Mouse (Mus musculus) adrenal gland, postnatal 25 days (tissue): ENCODE results near the gene Slc9a8. TPM values are rescaled to one million over a fixed set of nuclear protein-coding genes. Genes with fewer than 3 reads are reported as not detected.

ENCODE experiments used
- DNase-seq: peaks from one replicate; pipeline ENCODE4 v3.0.0; 2021; ENCODE audit warnings: mixed read lengths
- total RNA-seq: library from RNA; stranded (reverse); gene quantifications from 2 replicates; pipeline ENCODE4 v1.2.3, GENCODE M21; 2021

The Slc9a8 gene
- total RNA-seq, 1 experiment from 2014 or later: 51.9 TPM

GRCm38 (mm10) chr2:167414461-167414860, 7.1 kb upstream of the Slc9a8 start:
- no peak for DNase-seq

- DNase-seq: peak; percentile 66
Measured at GRCm38 (mm10) chr2:167415970-167416563, 5.4 kb upstream of the Slc9a8 start.

GRCm38 (mm10) chr2:167417048-167417447, 4.5 kb upstream of the Slc9a8 start:
- no peak for DNase-seq

GRCm38 (mm10) chr2:167417694-167418093, 3.8 kb upstream of the Slc9a8 start:
- peak; percentile 83 for DNase-seq

GRCm38 (mm10) chr2:167419204-167419603, 2.3 kb upstream of the Slc9a8 start:
- peak; percentile 59 for DNase-seq

GRCm38 (mm10) chr2:167420811-167421241, 686 bp upstream of the Slc9a8 start:
- DNase-seq: no peak

- DNase-seq: no peak
Measured at GRCm38 (mm10) chr2:167422150-167422470, 598 bp downstream of the Slc9a8 start.

GRCm38 (mm10) chr2:167423031-167423611, 1.6 kb downstream of the Slc9a8 start:
- DNase-seq: no peak

- no peak for DNase-seq
Measured at GRCm38 (mm10) chr2:167424040-167424439, 2.5 kb downstream of the Slc9a8 start.

- no peak for DNase-seq
Measured at GRCm38 (mm10) chr2:167424516-167424915, 3.0 kb downstream of the Slc9a8 start.

GRCm38 (mm10) chr2:167425407-167425806, 3.9 kb downstream of the Slc9a8 start:
- DNase-seq: no peak

- DNase-seq: no peak
Measured at GRCm38 (mm10) chr2:167429596-167429995, 8.1 kb downstream of the Slc9a8 start.

- no peak for DNase-seq
Measured at GRCm38 (mm10) chr2:167430737-167431417, 9.4 kb downstream of the Slc9a8 start.

GRCm38 (mm10) chr2:167431418-167431776, 9.9 kb downstream of the Slc9a8 start:
- no peak for DNase-seq

GRCm38 (mm10) chr2:167434570-167434969, 13.1 kb downstream of the Slc9a8 start:
- no peak for DNase-seq

GRCm38 (mm10) chr2:167435631-167436030, 14.1 kb downstream of the Slc9a8 start:
- no peak for DNase-seq

GRCm38 (mm10) chr2:167436371-167436770, 14.9 kb downstream of the Slc9a8 start:
- DNase-seq: no peak

GRCm38 (mm10) chr2:167439422-167439821, 17.9 kb downstream of the Slc9a8 start:
- no peak for DNase-seq

GRCm38 (mm10) chr2:167443411-167444193, 22.1 kb downstream of the Slc9a8 start:
- no peak for DNase-seq

- DNase-seq: peak; percentile 53
Measured at GRCm38 (mm10) chr2:167445911-167446780, 24.6 kb downstream of the Slc9a8 start.

GRCm38 (mm10) chr2:167447207-167447606, 25.7 kb downstream of the Slc9a8 start:
- DNase-seq: no peak

- no peak for DNase-seq
Measured at GRCm38 (mm10) chr2:167447629-167448028, 26.1 kb downstream of the Slc9a8 start.
